In genomic region chr4:3081953-3082950, GRCm38 (mm10) we compare ENCODE assay signal across 8 mouse cellular contexts.
DNase-seq lines count a peak whose midpoint lies in the region; ATAC-seq and TF ChIP-seq lines count a peak whose summit lies in the region.

No protein-coding gene starts in this region.

- no peak for DNase-seq in lung, adult 2 months
- peak; percentile 21 for DNase-seq in hindbrain, embryonic 14.5 days (ENCODE audit: low spot score)
- no peak for DNase-seq in layer of hippocampus, postnatal 14 days (ENCODE audit: low spot score in 2 of 2)
- DNase-seq in natural killer cell, adult 2 months (ENCODE audit: low spot score in 2 of 2) = no peak
- no peak for DNase-seq in lung, postnatal 36 days

- ATAC-seq in lung, embryonic 15.5 days (ENCODE audit: borderline replicate concordance, extremely low read depth, low FRiP score, low TSS enrichment) = 0 out of 2 replicates have a peak, but pooled peaks have one; percentile 9
- ATAC-seq in forebrain, embryonic 16.5 days = 0 out of 2 replicates have a peak, but pooled peaks have one; percentile 8
- ATAC-seq in hindbrain, embryonic 14.5 days (ENCODE audit: low FRiP score) = peak; percentile 9
- ATAC-seq in midbrain, embryonic 13.5 days = peak; percentile 13

- no peaks in the 10 kb centered on the region for H3K4me1 ChIP-seq in lung, embryonic 15.5 days
- H3K4me1 ChIP-seq in lung, adult 2 months (ENCODE audit: control insufficient read depth, insufficient read depth, low read length) = no peaks in the 10 kb centered on the region
- H3K4me1 ChIP-seq in forebrain, embryonic 16.5 days (replicated peaks; ENCODE audit: control insufficient read depth, insufficient read depth, low read length) = no peaks in the 10 kb centered on the region
- H3K4me1 ChIP-seq in hindbrain, embryonic 14.5 days (replicated peaks; ENCODE audit: control insufficient read depth, insufficient read depth, low read length) = no peaks in the 10 kb centered on the region
- no peaks in the 10 kb centered on the region for H3K4me1 ChIP-seq in midbrain, embryonic 13.5 days (replicated peaks)

- H3K9me3 ChIP-seq in lung, embryonic 15.5 days = peaks cover 25% of the 10 kb centered on the region
- H3K9me3 ChIP-seq in forebrain, embryonic 16.5 days (ENCODE audit: control insufficient read depth, low read length) = peaks cover 70% of the 10 kb centered on the region
- peaks cover 79% of the 10 kb centered on the region for H3K9me3 ChIP-seq in hindbrain, embryonic 14.5 days (ENCODE audit: control insufficient read depth, low read length)
- peaks cover 85% of the 10 kb centered on the region for H3K9me3 ChIP-seq in midbrain, embryonic 13.5 days

- no peaks in the 10 kb centered on the region for H3K27me3 ChIP-seq in lung, embryonic 15.5 days
- H3K27me3 ChIP-seq in forebrain, embryonic 16.5 days (replicated peaks; ENCODE audit: control insufficient read depth, insufficient read depth, low read length) = no peaks in the 10 kb centered on the region
- no peaks in the 10 kb centered on the region for H3K27me3 ChIP-seq in hindbrain, embryonic 14.5 days (ENCODE audit: control insufficient read depth, insufficient read depth, low read length)
- no peaks in the 10 kb centered on the region for H3K27me3 ChIP-seq in midbrain, embryonic 13.5 days

- TF ChIP-seq CTCF in lung, adult 2 months (IDR thresholded peaks at IDR 0.05; ENCODE audit: insufficient read depth, low read length) = no peak

- H3K4me3 ChIP-seq in lung, embryonic 15.5 days = no peak overlapping the region
- no peak overlapping the region for H3K4me3 ChIP-seq in lung, adult 2 months (replicated peaks; ENCODE audit: extremely low read depth, low read depth, low read length)
- no peak overlapping the region for H3K4me3 ChIP-seq in forebrain, embryonic 16.5 days (replicated peaks; ENCODE audit: low read length)
- no peak overlapping the region for H3K4me3 ChIP-seq in hindbrain, embryonic 14.5 days (replicated peaks; ENCODE audit: low read length)
- H3K4me3 ChIP-seq in midbrain, embryonic 13.5 days (replicated peaks) = no peak overlapping the region

- no peak overlapping the region for H3K27ac ChIP-seq in lung, embryonic 15.5 days
- H3K27ac ChIP-seq in forebrain, embryonic 16.5 days (ENCODE audit: low read length) = no peak overlapping the region
- H3K27ac ChIP-seq in hindbrain, embryonic 14.5 days = no peak overlapping the region
- H3K27ac ChIP-seq in midbrain, embryonic 13.5 days = no peak overlapping the region

- H3K36me3 ChIP-seq in lung, embryonic 15.5 days = no peaks in the 10 kb centered on the region
- H3K36me3 ChIP-seq in forebrain, embryonic 16.5 days (ENCODE audit: control insufficient read depth, insufficient read depth) = no peaks in the 10 kb centered on the region
- H3K36me3 ChIP-seq in hindbrain, embryonic 14.5 days (replicated peaks; ENCODE audit: control insufficient read depth, insufficient read depth) = no peaks in the 10 kb centered on the region
- H3K36me3 ChIP-seq in midbrain, embryonic 13.5 days = 0 out of 2 replicates have a peak, but pooled peaks cover 8% of the 10 kb centered on the region

- no peak overlapping the region for H3K4me2 ChIP-seq in lung, embryonic 15.5 days
- H3K4me2 ChIP-seq in forebrain, embryonic 16.5 days (ENCODE audit: low read length) = no peak overlapping the region
- no peak overlapping the region for H3K4me2 ChIP-seq in hindbrain, embryonic 14.5 days (replicated peaks)
- H3K4me2 ChIP-seq in midbrain, embryonic 13.5 days (replicated peaks) = no peak overlapping the region

- 73% methylated on average over 3 of the region's 3 CpGs for WGBS in lung, embryonic 15.5 days
- 71% methylated on average over 3 of the region's 3 CpGs for WGBS in lung, adult 2 months
- 88% methylated on average over 3 of the region's 3 CpGs for WGBS in forebrain, embryonic 16.5 days
- WGBS in hindbrain, embryonic 14.5 days = 81% methylated on average over 3 of the region's 3 CpGs
- WGBS in midbrain, embryonic 13.5 days = 75% methylated on average over 3 of the region's 3 CpGs

- no peak for TF ChIP-seq POLR2A in lung, adult 2 months (IDR thresholded peaks at IDR 0.05; ENCODE audit: borderline replicate concordance, extremely low read depth, low read depth, low read length)

- H3K9ac ChIP-seq in lung, embryonic 15.5 days = no peak overlapping the region
- no peak overlapping the region for H3K9ac ChIP-seq in forebrain, embryonic 16.5 days (replicated peaks; ENCODE audit: low read depth, low read length)
- H3K9ac ChIP-seq in hindbrain, embryonic 14.5 days = no peak overlapping the region
- no peak overlapping the region for H3K9ac ChIP-seq in midbrain, embryonic 13.5 days (replicated peaks)
